Mouse (Mus musculus) cerebellum, adult 2 months (tissue): ENCODE results near the gene Serpine1.

Experiments
- CTCF ChIP-seq: fragments of 200-500 bp; IDR thresholded peaks from 2 replicates; pipeline ENCODE4 v1.5.1; 2011; ENCODE audit warnings: low read depth, mild to moderate bottlenecking, control low read depth, low read length, moderate library complexity, borderline replicate concordance; ENCODE audit not compliant: insufficient read depth
- POLR2A ChIP-seq: fragments of 200-500 bp; IDR thresholded peaks from 2 replicates; pipeline ENCODE4 v1.6.1; 2011; ENCODE audit warnings: low read length, control low read depth, borderline replicate concordance; ENCODE audit not compliant: insufficient read depth

DNA sequence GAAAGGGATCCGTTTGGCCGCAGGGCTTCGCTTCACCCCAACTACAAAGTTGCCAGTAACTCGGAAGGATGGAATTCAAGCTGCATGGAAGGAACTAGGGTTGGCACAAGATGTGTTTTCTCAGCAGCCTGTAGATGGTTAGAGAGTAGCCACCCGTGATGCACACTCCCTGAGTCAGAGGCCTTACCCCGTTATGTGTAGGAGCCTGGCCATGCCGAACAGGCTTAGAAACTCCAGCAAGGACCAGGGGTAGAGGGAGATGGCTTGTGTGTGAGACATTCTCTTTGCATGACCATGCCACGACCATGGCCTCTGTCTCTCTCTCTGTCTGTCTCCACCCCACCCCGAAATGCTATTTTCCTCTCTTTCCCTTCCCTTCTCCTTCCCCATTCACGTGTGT lies 30.0 kb upstream of the Serpine1 start:
- no peak for TF ChIP-seq CTCF
- TF ChIP-seq POLR2A, result no peak
